Mouse (Mus musculus): ENCODE results near the gene Gm266.

The Gm266 gene

GRCm38 (mm10) chr12:111500725-111501124, 15.1 kb upstream of the Gm266 start:
- no peak for DNase-seq

- DNase-seq: no peak
Observed at GRCm38 (mm10) chr12:111499617-111500016, 14.0 kb upstream of the Gm266 start.

GRCm38 (mm10) chr12:111497076-111497475, 11.5 kb upstream of the Gm266 start:
- DNase-seq: peak; percentile 24 to 32

- DNase-seq: no peak
Observed at GRCm38 (mm10) chr12:111494931-111495330, 9.3 kb upstream of the Gm266 start.

GRCm38 (mm10) chr12:111489261-111489865, 3.7 kb upstream of the Gm266 start:
- DNase-seq: no peak

- no peak for DNase-seq
Observed at GRCm38 (mm10) chr12:111486455-111486854, 832 bp upstream of the Gm266 start.

- no peak for DNase-seq
Observed at GRCm38 (mm10) chr12:111485046-111485651, 474 bp downstream of the Gm266 start.

- peak; percentile 34 to 40 for DNase-seq
Observed at GRCm38 (mm10) chr12:111479917-111480316, 5.7 kb downstream of the Gm266 start.

- no peak for DNase-seq
Observed at GRCm38 (mm10) chr12:111478924-111479323, 6.7 kb downstream of the Gm266 start.

GRCm38 (mm10) chr12:111474893-111475643, 10.6 kb downstream of the Gm266 start:
- no peak for DNase-seq

GRCm38 (mm10) chr12:111474384-111474783, 11.2 kb downstream of the Gm266 start:
- DNase-seq: no peak

- DNase-seq: no peak
Observed at GRCm38 (mm10) chr12:111472886-111473285, 12.7 kb downstream of the Gm266 start.

- no peak for DNase-seq
Observed at GRCm38 (mm10) chr12:111471721-111472120, 13.9 kb downstream of the Gm266 start.

- no peak for DNase-seq
Observed at GRCm38 (mm10) chr12:111471119-111471518, 14.5 kb downstream of the Gm266 start.

- peak; percentile 59 to 67 for DNase-seq
Observed at GRCm38 (mm10) chr12:111469507-111469906, 16.1 kb downstream of the Gm266 start.

GRCm38 (mm10) chr12:111468206-111468605, 17.4 kb downstream of the Gm266 start:
- DNase-seq: no peak

- DNase-seq: no peak
Observed at GRCm38 (mm10) chr12:111466369-111466768, 19.3 kb downstream of the Gm266 start.

GRCm38 (mm10) chr12:111463570-111463969, 22.1 kb downstream of the Gm266 start:
- DNase-seq: no peak

GRCm38 (mm10) chr12:111457742-111458141, 27.9 kb downstream of the Gm266 start:
- no peak for DNase-seq

GRCm38 (mm10) chr12:111455860-111456259, 29.8 kb downstream of the Gm266 start:
- DNase-seq: no peak

- no peak for DNase-seq
Observed at GRCm38 (mm10) chr12:111455311-111455846, 30.2 kb downstream of the Gm266 start.

GRCm38 (mm10) chr12:111454543-111455280, 30.9 kb downstream of the Gm266 start:
- DNase-seq: no peak

- no peak for DNase-seq
Observed at GRCm38 (mm10) chr12:111454021-111454420, 31.6 kb downstream of the Gm266 start.
